Mouse (Mus musculus): ENCODE measurements at regions not wholly inside any gene's neighbourhood (a gene's known extent, or its start where the extent isn't known, plus 50 kb on each side); places are given as distances from the start of the nearest gene placed in this dataset.

DNA sequence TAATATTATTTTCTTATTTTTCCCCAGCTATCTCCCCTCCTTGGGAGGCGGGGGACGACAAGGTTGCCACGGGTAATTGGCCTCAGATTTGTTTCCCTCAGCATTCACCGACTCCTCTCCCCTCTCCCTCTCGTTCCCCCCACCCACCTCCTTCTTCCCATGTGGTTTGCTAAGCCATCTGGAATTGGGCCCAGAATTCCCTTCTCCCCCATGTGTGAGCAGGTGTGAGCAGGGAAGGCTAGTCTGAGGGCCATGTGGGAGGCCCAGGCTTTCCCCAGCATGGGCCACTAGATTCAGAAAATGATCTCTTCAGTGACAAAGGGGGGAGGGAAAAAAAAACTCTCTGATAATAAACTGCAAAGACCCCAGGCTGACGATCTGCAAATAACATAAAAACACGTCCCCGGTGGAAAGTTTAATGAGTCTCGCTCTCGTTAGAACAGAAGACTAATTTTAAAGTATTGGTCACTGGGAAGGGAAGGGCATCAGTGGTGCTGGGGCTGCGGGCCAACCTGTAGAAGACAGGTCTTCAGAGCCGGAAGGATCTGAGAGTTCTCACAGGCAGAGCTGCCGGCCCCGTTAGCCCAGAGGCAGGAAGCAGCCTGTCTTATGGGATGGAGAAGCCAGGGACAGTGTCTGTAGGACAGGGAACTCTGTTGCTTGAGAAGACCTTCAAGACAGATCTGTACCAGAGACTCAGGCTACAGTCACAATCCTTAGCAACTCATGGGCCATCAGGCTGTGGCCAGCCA, 64.3 kb upstream of the Unc5a start:
- no peak for TF ChIP-seq GATA1 (IDR thresholded peaks at IDR 0.05; ENCODE audit: borderline replicate concordance, low read length)
- TF ChIP-seq FLI1 (IDR thresholded peaks at IDR 0.05; ENCODE audit: low read length), result no peak

Measured in megakaryocyte, embryonic 14.5 days (primary cell).